Mouse (Mus musculus) C2C12 (cell line): ENCODE measurements at regions not wholly inside any gene's neighbourhood (a gene's known extent, or its start where the extent isn't known, plus 50 kb on each side); places are given as distances from the start of the nearest gene placed in this dataset.

Source experiments
- H3K27me3 ChIP-seq: one replicate; pipeline ENCODE4 v1.6.1; 2011; ENCODE audit not compliant: control insufficient read depth, insufficient read depth, insufficient read length
- H3K36me3 ChIP-seq: one replicate; pipeline ENCODE4 v1.6.1; 2011; ENCODE audit not compliant: control insufficient read depth, insufficient read depth
- H3K4me3 ChIP-seq: one replicate; pipeline ENCODE4 v1.5.1; 2011; ENCODE audit warnings: mild to moderate bottlenecking, control low read depth; ENCODE audit not compliant: poor library complexity, insufficient read depth, severe bottlenecking
- H3K79me2 ChIP-seq: one replicate; pipeline ENCODE4 v1.6.1; 2011; ENCODE audit not compliant: control insufficient read depth, insufficient read depth
- H3K79me3 ChIP-seq: one replicate; pipeline ENCODE4 v1.6.1; 2011; ENCODE audit warnings: low read depth, control low read depth
- H3ac ChIP-seq: one replicate; pipeline ENCODE3; 2011; ENCODE audit warnings: low read depth; ENCODE audit not compliant: control insufficient read depth, insufficient read length
- CEBPB ChIP-seq: IDR thresholded peaks from one replicate; pipeline ENCODE4 v1.6.1; 2011; ENCODE audit warnings: low read depth, mild to moderate bottlenecking, control low read depth, moderate library complexity
- CTCF ChIP-seq: IDR thresholded peaks from one replicate; pipeline ENCODE4 v1.5.1; 2011; ENCODE audit not compliant: control insufficient read depth, insufficient read depth, insufficient read length
- FOSL1 ChIP-seq: IDR thresholded peaks from one replicate; pipeline ENCODE4 v1.8.0; 2011; ENCODE audit warnings: mild to moderate bottlenecking, low read length; ENCODE audit not compliant: poor library complexity, insufficient read depth, severe bottlenecking
- MAX ChIP-seq: IDR thresholded peaks from one replicate; pipeline ENCODE4 v1.6.1; 2011; ENCODE audit warnings: mild to moderate bottlenecking, control low read depth
- MYOD1 ChIP-seq: IDR thresholded peaks from one replicate; pipeline ENCODE4 v1.6.1; 2011; ENCODE audit warnings: low read depth; ENCODE audit not compliant: control insufficient read depth, insufficient read length
- MYOG ChIP-seq: IDR thresholded peaks from one replicate; pipeline ENCODE4 v1.6.1; 2011; ENCODE audit not compliant: control insufficient read depth, insufficient read length; ENCODE audit errors: extremely low read depth
- USF1 ChIP-seq: IDR thresholded peaks from one replicate; pipeline ENCODE4 v1.6.1; 2011; ENCODE audit warnings: low read depth, mild to moderate bottlenecking, control low read depth, moderate library complexity

DNA sequence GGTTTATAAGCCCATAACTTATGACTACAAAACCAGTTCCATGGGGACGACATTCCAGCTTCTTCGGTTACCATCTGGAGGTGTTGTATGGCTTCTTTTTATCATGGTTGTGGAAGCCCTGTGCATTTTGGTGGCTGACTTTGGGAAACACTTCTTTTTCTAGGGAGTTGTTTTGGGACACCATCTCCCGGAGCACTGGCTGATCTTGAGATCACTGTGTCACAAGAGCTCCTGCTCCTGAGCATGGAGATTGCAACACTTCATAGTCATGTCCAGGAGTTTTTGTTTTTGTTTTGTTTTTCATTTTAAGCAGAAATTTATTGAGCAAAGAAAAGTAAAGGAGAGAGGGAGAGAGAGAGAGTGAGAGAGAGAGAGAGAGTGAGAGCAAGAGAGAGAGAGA is 729.1 kb upstream of the Car8 start:
- Histone ChIP-seq H3K36me3 (no peaks in the 10 kb centered on the region), H3K27me3 (no peaks in the 10 kb centered on the region), H3K4me3 (no peak overlapping the region), H3ac (no peak overlapping the region), H3K79me3 (no peaks in the 10 kb centered on the region), H3K79me2 (no peaks in the 10 kb centered on the region)
- TF ChIP-seq MYOD1 (no peak), MYOG (no peak), CEBPB (no peak), CTCF (no peak), FOSL1 (no peak), MAX (no peak), USF1 (no peak)

GRCm38 (mm10) chr4:8965563-8965962 is 726.7 kb upstream of the Car8 start:
- Histone ChIP-seq H3K79me2 (no peaks in the 10 kb centered on the region), H3K36me3 (no peaks in the 10 kb centered on the region), H3K79me3 (no peaks in the 10 kb centered on the region), H3ac (no peak overlapping the region), H3K4me3 (no peak overlapping the region), H3K27me3 (no peaks in the 10 kb centered on the region)
- TF ChIP-seq USF1 (no peak), MYOG (no peak), CEBPB (no peak), MYOD1 (no peak), FOSL1 (no peak), CTCF (no peak), MAX (no peak)

DNA sequence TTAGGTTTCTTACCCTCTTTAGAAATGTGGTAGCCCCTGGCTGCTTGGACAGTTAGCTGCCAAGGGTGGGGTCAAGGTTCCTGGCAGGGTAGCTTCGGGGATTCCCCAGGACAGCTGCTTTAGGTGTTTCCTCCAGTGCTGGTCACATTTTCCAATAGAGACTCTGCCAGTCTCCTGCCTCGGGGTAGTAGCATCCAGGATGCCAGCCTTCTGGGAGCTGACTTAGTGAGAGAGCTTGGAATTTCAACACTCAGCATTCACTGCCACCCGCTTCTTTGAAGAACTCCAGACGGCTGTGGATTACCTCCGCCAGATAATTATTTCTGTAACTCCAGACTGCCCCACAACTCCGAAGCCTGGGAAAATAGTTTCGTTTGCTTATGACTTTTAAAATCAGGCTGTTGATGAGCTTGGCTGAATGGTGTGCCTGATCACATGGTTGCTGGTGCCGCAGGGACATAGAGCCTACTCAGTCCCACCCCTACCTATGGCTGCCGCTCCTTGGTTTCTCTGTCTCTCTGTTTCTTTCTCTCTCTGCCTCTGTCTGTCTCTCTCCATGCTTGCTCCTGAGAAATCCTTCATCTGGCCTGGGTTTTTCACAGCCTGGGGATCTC is 724.2 kb upstream of the Car8 start:
- H3K79me2 ChIP-seq: no peaks in the 10 kb centered on the region
- no peak overlapping the region for H3ac ChIP-seq
- H3K27me3 ChIP-seq: no peaks in the 10 kb centered on the region
- no peaks in the 10 kb centered on the region for H3K79me3 ChIP-seq
- H3K4me3 ChIP-seq: no peak overlapping the region
- no peaks in the 10 kb centered on the region for H3K36me3 ChIP-seq
- TF ChIP-seq USF1: no peak
- no peak for TF ChIP-seq MYOG
- no peak for TF ChIP-seq FOSL1
- TF ChIP-seq CTCF: no peak
- no peak for TF ChIP-seq MYOD1
- no peak for TF ChIP-seq MAX
- TF ChIP-seq CEBPB: no peak

- Histone ChIP-seq H3K79me3 (no peaks in the 10 kb centered on the region), H3K27me3 (no peaks in the 10 kb centered on the region), H3K79me2 (no peaks in the 10 kb centered on the region), H3ac (no peak overlapping the region), H3K4me3 (no peak overlapping the region), H3K36me3 (no peaks in the 10 kb centered on the region)
- TF ChIP-seq USF1 (no peak), CTCF (no peak), MYOD1 (no peak), CEBPB (no peak), FOSL1 (no peak), MAX (no peak), MYOG (no peak)
Measured at GRCm38 (mm10) chr4:8961851-8962250, 723.0 kb upstream of the Car8 start.

DNA sequence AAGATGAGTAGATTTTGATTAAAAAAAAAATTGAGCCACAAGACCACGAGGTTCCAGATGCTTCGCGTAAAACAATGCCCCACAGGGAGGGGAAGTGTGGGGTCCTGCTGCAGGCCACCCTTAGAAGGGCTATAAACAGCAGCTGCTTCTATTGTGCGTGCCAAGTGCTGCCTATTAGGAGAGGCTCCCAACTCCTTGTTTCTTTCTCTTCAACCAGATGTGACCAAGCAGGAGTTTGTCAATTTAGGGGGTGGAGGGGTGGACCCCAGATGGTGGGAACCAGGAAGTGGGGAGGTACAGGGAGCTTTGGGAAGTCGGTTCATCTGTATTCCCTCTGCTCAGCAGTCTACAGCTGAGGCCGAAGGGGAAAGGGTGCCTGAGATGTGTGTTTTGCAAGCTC is 718.9 kb upstream of the Car8 start:
- H3K27me3 ChIP-seq: no peaks in the 10 kb centered on the region
- H3K4me3 ChIP-seq: no peak overlapping the region
- no peaks in the 10 kb centered on the region for H3K36me3 ChIP-seq
- H3K79me3 ChIP-seq: no peaks in the 10 kb centered on the region
- no peak overlapping the region for H3ac ChIP-seq
- no peak for TF ChIP-seq FOSL1
- TF ChIP-seq CEBPB: no peak
- TF ChIP-seq MYOG: no peak
- no peak for TF ChIP-seq CTCF
- TF ChIP-seq USF1: no peak
- no peak for TF ChIP-seq MAX
- no peaks in the 10 kb centered on the region for H3K79me2 ChIP-seq

DNA sequence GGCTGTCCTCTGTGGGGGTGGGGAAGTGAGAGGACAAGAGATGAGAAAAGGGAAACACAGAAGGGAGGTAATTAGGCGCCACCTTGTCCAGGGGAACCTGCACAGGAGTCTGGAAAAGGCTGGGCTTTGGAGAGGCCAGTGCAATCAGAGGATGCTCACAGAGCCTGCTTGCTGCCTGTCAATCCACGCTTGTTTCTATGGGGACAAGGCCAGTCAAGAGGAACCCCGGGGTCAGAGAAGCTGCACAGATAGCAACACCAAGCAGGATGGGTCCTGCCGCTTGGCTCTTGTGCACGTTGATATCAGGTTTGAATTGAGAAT is 718.1 kb upstream of the Car8 start:
- Histone ChIP-seq H3K79me2 (no peaks in the 10 kb centered on the region), H3ac (no peak overlapping the region), H3K36me3 (no peaks in the 10 kb centered on the region), H3K4me3 (no peak overlapping the region), H3K79me3 (no peaks in the 10 kb centered on the region), H3K27me3 (no peaks in the 10 kb centered on the region)
- TF ChIP-seq FOSL1 (no peak), USF1 (no peak), CEBPB (no peak), MYOG (no peak), CTCF (no peak), MAX (no peak), MYOD1 (no peak)
